Mouse (Mus musculus): ENCODE measurements around the gene Ap1ar.

DNA sequence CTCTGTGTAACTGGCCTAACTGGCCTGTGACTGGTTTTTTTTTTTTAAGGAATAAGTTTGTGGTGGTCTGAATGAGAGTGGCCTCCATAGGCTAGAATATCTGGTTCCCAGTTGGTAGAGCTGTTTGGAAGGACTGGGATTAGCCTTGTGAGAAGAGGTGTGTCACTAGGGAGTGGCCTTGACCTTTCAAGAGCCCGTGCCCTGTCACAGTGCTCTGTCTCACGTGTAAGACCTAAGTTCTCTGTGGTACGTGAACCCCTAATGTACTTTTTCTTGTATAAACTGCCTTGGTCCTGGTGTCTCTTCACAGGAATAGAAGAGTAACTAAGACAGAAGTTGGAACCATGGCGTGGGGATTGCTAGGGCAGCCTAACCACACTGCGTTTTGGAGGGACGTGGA lies 31.3 kb downstream of the Ap1ar start:
- TF ChIP-seq CTCF (IDR thresholded peaks at IDR 0.05; ENCODE audit: low read depth) (no peak), EP300 (optimal IDR thresholded peaks at IDR 0.05) (no peak)
